Mouse (Mus musculus): ENCODE measurements around the gene Scube3.

The Scube3 gene

GRCm38 (mm10) chr17:28122949-28123348 is 19.0 kb upstream of the Scube3 start:
- POLR2A ChIA-PET = interaction anchor here in 3 of 4 experiments (0.7 to 1.7 kb wide), 9 partner anchors 8 to 446 kb away, joined by 3 to 5 read pairs (median 4); no protein-coding TSS in a partner anchor
- CTCF ChIA-PET = interaction anchor here in 2 of 4 experiments (0.7 to 1.8 kb wide), 3 partner anchors 10 to 480 kb away, joined by 3 to 7 read pairs (median 6); no protein-coding TSS in a partner anchor

GRCm38 (mm10) chr17:28123627-28124026 is 18.3 kb upstream of the Scube3 start:
- CTCF ChIA-PET = no interaction called here
- POLR2A ChIA-PET = interaction anchor here in 3 of 4 experiments (0.5 to 1.7 kb wide), 6 partner anchors 10 to 190 kb away, joined by 3 to 5 read pairs (median 4); partner anchors contain the start of gene Fance (in 1 of the 3)

- POLR2A ChIA-PET = interaction anchor here in 2 of 4 experiments (0.5 to 1.0 kb wide), 2 partner anchors 19 to 222 kb away, joined by 3 read pairs; no protein-coding TSS in a partner anchor
- CTCF ChIA-PET = no interaction called here
Measured at GRCm38 (mm10) chr17:28124368-28124767, 17.6 kb upstream of the Scube3 start.

GRCm38 (mm10) chr17:28129796-28130195 is 12.1 kb upstream of the Scube3 start:
- ChIA-PET POLR2A (interaction anchor here (0.6 to 17.6 kb wide), 24 partner anchors 8 to 1012 kb away, joined by 3 to 255 read pairs (median 4); partner anchors contain the start of genes Scube3 (in 2 of the 4) and Tcp11 (in 1 of the 4)), CTCF (interaction anchor here in 3 of 4 experiments (0.5 to 1.6 kb wide), 12 partner anchors 13 to 251 kb away, joined by 3 to 6 read pairs (median 4); no protein-coding TSS in a partner anchor)

GRCm38 (mm10) chr17:28130391-28131125 is 11.4 kb upstream of the Scube3 start:
- ChIA-PET CTCF (interaction anchor here (0.5 to 1.6 kb wide), 13 partner anchors 12 to 172 kb away, joined by 3 to 8 read pairs (median 3); no protein-coding TSS in a partner anchor), POLR2A (interaction anchor here (0.7 to 17.6 kb wide), 27 partner anchors 8 to 137 kb away, joined by 3 to 255 read pairs (median 4); partner anchors contain the start of genes Def6 (in 1 of the 4), Scube3 (in 1 of the 4) and Tcp11 (in 1 of the 4))

- POLR2A ChIA-PET = interaction anchor here in 3 of 4 experiments (0.7 to 17.6 kb wide), 17 partner anchors 8 to 407 kb away, joined by 3 to 255 read pairs (median 4); partner anchors contain the start of gene Def6 (in 1 of the 3)
Measured at GRCm38 (mm10) chr17:28131156-28131555, 10.8 kb upstream of the Scube3 start.

GRCm38 (mm10) chr17:28133193-28133592 is 8.7 kb upstream of the Scube3 start:
- ChIA-PET CTCF (interaction anchor here (0.5 to 1.9 kb wide), 41 partner anchors 9 to 1359 kb away, joined by 3 to 19 read pairs (median 3); partner anchors contain the start of genes Scube3 (in 3 of the 4), Tcp11 (in 2 of the 4) and Def6 (in 1 of the 4)), POLR2A (interaction anchor here in 3 of 4 experiments (0.6 to 17.6 kb wide), 26 partner anchors 8 to 698 kb away, joined by 3 to 255 read pairs (median 4); partner anchors contain the start of genes Scube3 (in 2 of the 3), Tcp11 (in 1 of the 3), Tead3 (in 1 of the 3) and Uhrf1bp1 (in 1 of the 3))

More at GRCm38 (mm10) chr17:28131156-28131555, 10.8 kb upstream of the Scube3 start:
- CTCF ChIA-PET = interaction anchor here (0.5 to 1.5 kb wide), 12 partner anchors 11 to 58 kb away, joined by 3 to 8 read pairs (median 3); no protein-coding TSS in a partner anchor

GRCm38 (mm10) chr17:28135496-28135895 is 6.4 kb upstream of the Scube3 start:
- ChIA-PET POLR2A (interaction anchor here in 2 of 4 experiments (0.7 to 17.6 kb wide), 6 partner anchors 9 to 72 kb away, joined by 3 to 255 read pairs (median 6); partner anchors contain the start of gene Def6 (in 1 of the 2)), CTCF (interaction anchor here in 1 of 4 experiments (1.1 to 1.6 kb wide), 2 partner anchors 29 to 30 kb away, joined by 3 to 4 read pairs; no protein-coding TSS in a partner anchor)

- ChIA-PET POLR2A (interaction anchor here in 3 of 4 experiments (0.9 to 17.6 kb wide), 6 partner anchors 8 to 72 kb away, joined by 3 to 255 read pairs (median 4); partner anchors contain the start of gene Def6 (in 1 of the 3)), CTCF (interaction anchor here in 1 of 4 experiments (1.0 kb wide), 1 partner anchor 14 kb away, joined by 3 read pairs; no protein-coding TSS in a partner anchor)
Measured at GRCm38 (mm10) chr17:28136266-28136665, 5.7 kb upstream of the Scube3 start.

- ChIA-PET POLR2A (interaction anchor here (0.5 to 17.6 kb wide), 29 partner anchors 8 to 582 kb away, joined by 3 to 255 read pairs (median 3); partner anchors contain the start of genes Tcp11 (in 2 of the 4) and Hmga1 (in 1 of the 4)), CTCF (interaction anchor here (0.6 to 1.3 kb wide), 7 partner anchors 8 to 170 kb away, joined by 3 to 4 read pairs (median 4); no protein-coding TSS in a partner anchor)
Measured at GRCm38 (mm10) chr17:28138013-28138412, 3.9 kb upstream of the Scube3 start.

GRCm38 (mm10) chr17:28138685-28139084 is 3.3 kb upstream of the Scube3 start:
- CTCF ChIA-PET = interaction anchor here in 3 of 4 experiments (0.6 to 1.3 kb wide), 6 partner anchors 10 to 170 kb away, joined by 3 to 4 read pairs (median 4); no protein-coding TSS in a partner anchor
- POLR2A ChIA-PET = interaction anchor here (0.5 to 17.6 kb wide), 30 partner anchors 8 to 582 kb away, joined by 3 to 255 read pairs (median 3); partner anchors contain the start of genes Tcp11 (in 2 of the 4) and Hmga1 (in 1 of the 4)

- CTCF ChIA-PET = interaction anchor here in 3 of 4 experiments (0.6 to 1.5 kb wide), 5 partner anchors 8 to 396 kb away, joined by 3 to 8 read pairs (median 3); no protein-coding TSS in a partner anchor
- POLR2A ChIA-PET = interaction anchor here (0.6 to 17.6 kb wide), 32 partner anchors 7 to 585 kb away, joined by 3 to 255 read pairs (median 4); partner anchors contain the start of genes Hmga1 (in 3 of the 4) and Tcp11 (in 2 of the 4)
Measured at GRCm38 (mm10) chr17:28140431-28141204, 1.3 kb upstream of the Scube3 start.

- CTCF ChIA-PET = interaction anchor here in 3 of 4 experiments (0.6 to 1.8 kb wide), 6 partner anchors 9 to 396 kb away, joined by 3 to 5 read pairs (median 3); no protein-coding TSS in a partner anchor
- POLR2A ChIA-PET = interaction anchor here (0.6 to 17.6 kb wide), 26 partner anchors 7 to 585 kb away, joined by 3 to 255 read pairs (median 4); partner anchors contain the start of genes Hmga1 (in 3 of the 4) and Tcp11 (in 1 of the 4)
Measured at GRCm38 (mm10) chr17:28141205-28141650, 713 bp upstream of the Scube3 start.

- CTCF ChIA-PET = interaction anchor here (0.5 to 2.9 kb wide), 16 partner anchors 10 to 404 kb away, joined by 3 to 17 read pairs (median 4); no protein-coding TSS in a partner anchor
- POLR2A ChIA-PET = interaction anchor here in 3 of 4 experiments (0.6 to 17.6 kb wide), 32 partner anchors 7 to 904 kb away, joined by 3 to 255 read pairs (median 4); partner anchors contain the start of genes Hmga1 (in 1 of the 3) and Tcp11 (in 1 of the 3)
Measured at GRCm38 (mm10) chr17:28142700-28143610, 1.0 kb downstream of the Scube3 start.

- ChIA-PET POLR2A (interaction anchor here in 3 of 4 experiments (0.7 to 17.6 kb wide), 16 partner anchors 8 to 904 kb away, joined by 3 to 255 read pairs (median 6); partner anchors contain the start of gene Hmga1 (in 1 of the 3)), CTCF (interaction anchor here in 3 of 4 experiments (0.6 to 2.9 kb wide), 15 partner anchors 10 to 998 kb away, joined by 3 to 17 read pairs (median 4); no protein-coding TSS in a partner anchor)
Measured at GRCm38 (mm10) chr17:28143751-28144150, 1.8 kb downstream of the Scube3 start.

All from embryonic stem cell, embryonic (primary cell).